Mouse (Mus musculus) kidney, postnatal 0 days (tissue): ENCODE measurements around the gene Psmd7. TPM values are rescaled to one million over a fixed set of nuclear protein-coding genes. Genes with fewer than 3 reads are reported as not detected.
"Not testable (repeated sequence)": the region's sequence is repeated elsewhere in the genome, so short reads cannot be mapped to it uniquely, and the experiment has no call there.

ENCODE experiments used
- ATAC-seq: fragments of 200-750 bp; cut with Nextera tagmentation; replicated peaks from 2 replicates; pipeline ENCODE4 v1.8.0; 2017; ENCODE audit warnings: low read depth, moderate number of reproducible peaks, moderate TSS enrichment, moderate library complexity; ENCODE audit not compliant: low FRiP score
- DNase-seq: peaks from one replicate; pipeline ENCODE4 v3.0.0-alpha.2; 2016; ENCODE audit warnings: low spot score
- H3K27ac ChIP-seq: fragments of 300-500 bp; sonication (generic); 2 replicates; pipeline ENCODE4 v1.5.1; 2014; ENCODE audit warnings: mild to moderate bottlenecking
- H3K27me3 ChIP-seq: fragments of 300-500 bp; sonication (generic); 2 replicates; pipeline ENCODE4 v1.6.1; 2014; ENCODE audit warnings: low read length, mixed read lengths; ENCODE audit not compliant: insufficient read depth
- H3K36me3 ChIP-seq: fragments of 300-500 bp; sonication (generic); 2 replicates; pipeline ENCODE4 v1.6.1; 2014; ENCODE audit warnings: low read length, mixed read lengths; ENCODE audit not compliant: insufficient read depth
- H3K4me1 ChIP-seq: fragments of 300-500 bp; sonication (generic); replicated peaks from 2 replicates; pipeline ENCODE4 v1.6.1; 2014; ENCODE audit warnings: antibody characterized with exemption, low read length, mixed read lengths; ENCODE audit not compliant: insufficient read depth
- H3K4me2 ChIP-seq: fragments of 300-500 bp; sonication (generic); 2 replicates; pipeline ENCODE4 v1.6.1; 2014; ENCODE audit warnings: mild to moderate bottlenecking, low read length, moderate library complexity, mixed read lengths
- H3K4me3 ChIP-seq: fragments of 300-500 bp; sonication (generic); replicated peaks from 2 replicates; pipeline ENCODE4 v1.5.1; 2014; ENCODE audit warnings: low read depth, low read length
- H3K9ac ChIP-seq: fragments of 300-500 bp; sonication (generic); 2 replicates; pipeline ENCODE4 v1.6.1; 2014; ENCODE audit warnings: low read depth, low read length
- H3K9me3 ChIP-seq: fragments of 300-500 bp; sonication (generic); replicated peaks from 2 replicates; pipeline ENCODE4 v1.6.1; 2016; ENCODE audit warnings: low read length, inconsistent platforms, mixed read lengths
- CTCF ChIP-seq: IDR thresholded peaks from 2 replicates; pipeline ENCODE4 v1.5.1; 2016; ENCODE audit warnings: antibody characterized with exemption, low read depth, mild to moderate bottlenecking, moderate library complexity
- WGBS: fragments of 180-500 bp; shearing (Covaris S2); extraction: QIAGEN DNeasy Blood & Tissue Kit; methylation state at CpG from one replicate; pipeline ENCODE4 v1.1.7; 2014; 5-methylcytosine and 5-hydroxymethylcytosine counted together
- polyA plus RNA-seq: library from polyadenylated mRNA; unstranded; fragments of >200 nt; fragmentation: Nextera tagmentation; extraction: Ambion mirVana; gene quantifications from 2 replicates; pipeline ENCODE4 v1.2.1, GENCODE M21; 2015

Gene Psmd7
- 191 and 204 TPM in 2 replicates for polyA plus RNA-seq

- H3K9ac ChIP-seq, result peak within 1 kb of the TSS; percentile 88
- peaks cover 19% of the 10 kb centered on the region for H3K36me3 ChIP-seq
- peak; percentile 56; the same call in 1 of the 2 replicates for TF ChIP-seq CTCF
- H3K4me2 ChIP-seq, result peak within 1 kb of the TSS; percentile 81
- peak; percentile 91 for ATAC-seq
- 2% methylated on average over 65 of the region's 65 CpGs for WGBS
- H3K4me3 ChIP-seq, result peak within 1 kb of the TSS; percentile 92
- peak within 1 kb of the TSS; percentile 78 for H3K27ac ChIP-seq
- H3K27me3 ChIP-seq, result no peaks in the 10 kb centered on the region
- DNase-seq, result peak; percentile 98
- 0 out of 2 replicates have a peak, but pooled peaks cover 6% of the 10 kb centered on the region for H3K4me1 ChIP-seq
- no peaks in the 10 kb centered on the region for H3K9me3 ChIP-seq
Observed at GRCm38 (mm10) chr8:107587995-107588780, at the start of gene Psmd7. Gene Psmd7, minus strand, starts transcription at chr8:107588464.

GRCm38 (mm10) chr8:107633734-107634133, 45.5 kb upstream of the Psmd7 start:
- Histone ChIP-seq H3K4me3 (no peak overlapping the region), H3K9me3 (no peaks in the 10 kb centered on the region), H3K36me3 (no peaks in the 10 kb centered on the region), H3K27ac (no peak overlapping the region), H3K4me2 (no peak overlapping the region), H3K4me1 (no peaks in the 10 kb centered on the region), H3K27me3 (no peaks in the 10 kb centered on the region), H3K9ac (no peak overlapping the region)
- 94% methylated on average over 2 of the region's 2 CpGs for WGBS
- TF ChIP-seq CTCF, result no peak
- ATAC-seq (no peak), DNase-seq (no peak)

- Histone ChIP-seq H3K4me1 (no peaks in the 10 kb centered on the region), H3K4me2 (no peak overlapping the region), H3K36me3 (no peaks in the 10 kb centered on the region), H3K4me3 (no peak overlapping the region), H3K27me3 (no peaks in the 10 kb centered on the region), H3K9me3 (no peaks in the 10 kb centered on the region), H3K27ac (no peak overlapping the region), H3K9ac (no peak overlapping the region)
- 82% methylated on average over 11 of the region's 11 CpGs for WGBS
- TF ChIP-seq CTCF, result no peak
- ATAC-seq, result no peak
- DNase-seq, result no peak
Observed at GRCm38 (mm10) chr8:107629701-107630100, 41.4 kb upstream of the Psmd7 start.

GRCm38 (mm10) chr8:107628501-107629149, 40.4 kb upstream of the Psmd7 start:
- no peaks in the 10 kb centered on the region for H3K27me3 ChIP-seq
- TF ChIP-seq CTCF, result no peak
- WGBS, result 66% methylated on average over 8 of the region's 8 CpGs
- no peak overlapping the region for H3K4me2 ChIP-seq
- ATAC-seq, result no peak
- H3K4me1 ChIP-seq, result no peaks in the 10 kb centered on the region
- DNase-seq, result peak; percentile 12
- no peaks in the 10 kb centered on the region for H3K9me3 ChIP-seq
- no peak overlapping the region for H3K9ac ChIP-seq
- no peak overlapping the region for H3K4me3 ChIP-seq
- no peaks in the 10 kb centered on the region for H3K36me3 ChIP-seq
- H3K27ac ChIP-seq, result no peak overlapping the region

GRCm38 (mm10) chr8:107627881-107628280, 39.6 kb upstream of the Psmd7 start:
- H3K4me2 ChIP-seq, result no peak overlapping the region
- no peaks in the 10 kb centered on the region for H3K27me3 ChIP-seq
- no peak overlapping the region for H3K9ac ChIP-seq
- DNase-seq (no peak), ATAC-seq (no peak)
- H3K4me3 ChIP-seq, result no peak overlapping the region
- no peak overlapping the region for H3K27ac ChIP-seq
- no peaks in the 10 kb centered on the region for H3K4me1 ChIP-seq
- TF ChIP-seq CTCF, result no peak
- no peaks in the 10 kb centered on the region for H3K36me3 ChIP-seq
- H3K9me3 ChIP-seq, result no peaks in the 10 kb centered on the region
- WGBS, result 81% methylated on average over 9 of the region's 9 CpGs

GRCm38 (mm10) chr8:107624301-107624700, 36.0 kb upstream of the Psmd7 start:
- not testable (repeated sequence) for ATAC-seq, H3K4me3 ChIP-seq, DNase-seq, H3K9me3 ChIP-seq, H3K36me3 ChIP-seq, H3K9ac ChIP-seq, H3K27ac ChIP-seq, H3K4me1 ChIP-seq, H3K27me3 ChIP-seq, H3K4me2 ChIP-seq
